Mouse (Mus musculus): Measurements from ENCODE around the gene Wfdc8.

GRCm38 (mm10) chr2:164549963-164550894 lies 63.2 kb downstream of the Wfdc8 start:
- no peak for TF ChIP-seq CTCF (IDR thresholded peaks at IDR 0.05; ENCODE audit: control insufficient read depth, insufficient read depth, insufficient read length)
- no peak for TF ChIP-seq MYOD1 (IDR thresholded peaks at IDR 0.05; ENCODE audit: control insufficient read depth, insufficient read length, low read depth)
- TF ChIP-seq USF1 (IDR thresholded peaks at IDR 0.05; ENCODE audit: low read depth): no peak
- no peak for TF ChIP-seq FOSL1 (IDR thresholded peaks at IDR 0.05; ENCODE audit: insufficient read depth, low read length, poor library complexity, severe bottlenecking)

Data from C2C12 (cell line).